Mouse (Mus musculus): ENCODE measurements around the gene Ankrd40. TPM values are rescaled to one million over a fixed set of nuclear protein-coding genes. Genes with fewer than 3 reads are reported as not detected.

Ankrd40 gene
- polyA plus RNA-seq (2015; fragmentation: Nextera tagmentation; extraction: Ambion mirVana): 9.2 and 9.4 TPM in 2 replicates

- WGBS: under 1% methylated on average over 68 of the region's 78 CpGs
Measured at GRCm38 (mm10) chr11:94327693-94328643, at the start of gene Ankrd40. Gene Ankrd40 (plus strand): TSS chr11:94328001.

GRCm38 (mm10) chr11:94281199-94282181, 46.3 kb upstream of the Ankrd40 start, which contains the start of gene Gm21885:
Gene Gm21885 (plus strand): TSS chr11:94281873.
- peak; percentile 70 for ATAC-seq
- no peak within 1 kb of the TSS for H3K4me2 ChIP-seq (ENCODE audit: low read length)
- no peak within 1 kb of the TSS for H3K27ac ChIP-seq (ENCODE audit: low read depth, low read length)
- H3K9me3 ChIP-seq (ENCODE audit: control insufficient read depth, low read length): no peaks in the 10 kb centered on the region
- no peaks in the 10 kb centered on the region for H3K27me3 ChIP-seq (replicated peaks; ENCODE audit: control insufficient read depth, insufficient read depth, low read length)
- peaks cover 7% of the 10 kb centered on the region for H3K4me1 ChIP-seq (ENCODE audit: control insufficient read depth, insufficient read depth, low read depth, low read length)
- 71% methylated on average over 11 of the region's 11 CpGs for WGBS
- H3K9ac ChIP-seq (ENCODE audit: low read depth, low read length): no peak within 1 kb of the TSS
- H3K36me3 ChIP-seq (ENCODE audit: control insufficient read depth, insufficient read depth, low read length): no peaks in the 10 kb centered on the region
- H3K4me3 ChIP-seq (ENCODE audit: low read length): no peak within 1 kb of the TSS

More at GRCm38 (mm10) chr11:94327693-94328643, at the start of gene Ankrd40:
- Histone ChIP-seq H3K4me1 (ENCODE audit: control insufficient read depth, insufficient read depth, low read depth, low read length) (peaks cover 32% of the 10 kb centered on the region), H3K4me3 (ENCODE audit: low read length) (peak within 1 kb of the TSS; percentile 86), H3K36me3 (ENCODE audit: control insufficient read depth, insufficient read depth, low read length) (no peaks in the 10 kb centered on the region), H3K4me2 (ENCODE audit: low read length) (peak within 1 kb of the TSS; percentile 83), H3K9me3 (ENCODE audit: control insufficient read depth, low read length) (no peaks in the 10 kb centered on the region), H3K27me3 (replicated peaks; ENCODE audit: control insufficient read depth, insufficient read depth, low read length) (no peaks in the 10 kb centered on the region), H3K9ac (ENCODE audit: low read depth, low read length) (peak within 1 kb of the TSS; percentile 98), H3K27ac (ENCODE audit: low read depth, low read length) (peak within 1 kb of the TSS; percentile 100)
- ATAC-seq: peak; percentile 90

GRCm38 (mm10) chr11:94282291-94282690, 45.5 kb upstream of the Ankrd40 start:
- Histone ChIP-seq H3K4me3 (ENCODE audit: low read length) (no peak overlapping the region), H3K27ac (ENCODE audit: low read depth, low read length) (no peak overlapping the region), H3K36me3 (ENCODE audit: control insufficient read depth, insufficient read depth, low read length) (0 out of 2 replicates have a peak, but pooled peaks cover 3% of the 10 kb centered on the region), H3K9ac (ENCODE audit: low read depth, low read length) (no peak overlapping the region), H3K4me1 (ENCODE audit: control insufficient read depth, insufficient read depth, low read depth, low read length) (peaks cover 1% of the 10 kb centered on the region; the same call in 1 of the 2 replicates), H3K9me3 (ENCODE audit: control insufficient read depth, low read length) (no peaks in the 10 kb centered on the region), H3K4me2 (ENCODE audit: low read length) (no peak overlapping the region), H3K27me3 (replicated peaks; ENCODE audit: control insufficient read depth, insufficient read depth, low read length) (no peaks in the 10 kb centered on the region)
- ATAC-seq: no peak
- WGBS: 65% methylated on average over 5 of the region's 5 CpGs

- ATAC-seq: no peak
- Histone ChIP-seq H3K9ac (ENCODE audit: low read depth, low read length) (no peak overlapping the region), H3K4me2 (ENCODE audit: low read length) (no peak overlapping the region), H3K36me3 (ENCODE audit: control insufficient read depth, insufficient read depth, low read length) (peaks cover 6% of the 10 kb centered on the region; the same call in 1 of the 2 replicates), H3K4me1 (ENCODE audit: control insufficient read depth, insufficient read depth, low read depth, low read length) (no peaks in the 10 kb centered on the region), H3K27ac (ENCODE audit: low read depth, low read length) (no peak overlapping the region), H3K27me3 (replicated peaks; ENCODE audit: control insufficient read depth, insufficient read depth, low read length) (no peaks in the 10 kb centered on the region), H3K4me3 (ENCODE audit: low read length) (no peak overlapping the region), H3K9me3 (ENCODE audit: control insufficient read depth, low read length) (no peaks in the 10 kb centered on the region)
- WGBS: 94% methylated on average over 6 of the region's 6 CpGs
Measured at GRCm38 (mm10) chr11:94283536-94284099, 44.2 kb upstream of the Ankrd40 start.

GRCm38 (mm10) chr11:94285886-94286574, 41.8 kb upstream of the Ankrd40 start:
- WGBS: 83% methylated on average over 11 of the region's 11 CpGs
- Histone ChIP-seq H3K27me3 (replicated peaks; ENCODE audit: control insufficient read depth, insufficient read depth, low read length) (no peaks in the 10 kb centered on the region), H3K27ac (ENCODE audit: low read depth, low read length) (no peak overlapping the region), H3K4me3 (ENCODE audit: low read length) (no peak overlapping the region), H3K9ac (ENCODE audit: low read depth, low read length) (no peak overlapping the region), H3K4me2 (ENCODE audit: low read length) (no peak overlapping the region), H3K9me3 (ENCODE audit: control insufficient read depth, low read length) (no peaks in the 10 kb centered on the region), H3K36me3 (ENCODE audit: control insufficient read depth, insufficient read depth, low read length) (peaks cover 21% of the 10 kb centered on the region), H3K4me1 (ENCODE audit: control insufficient read depth, insufficient read depth, low read depth, low read length) (no peaks in the 10 kb centered on the region)
- ATAC-seq: no peak

GRCm38 (mm10) chr11:94287105-94287504, 40.7 kb upstream of the Ankrd40 start:
- Histone ChIP-seq H3K36me3 (ENCODE audit: control insufficient read depth, insufficient read depth, low read length) (peaks cover 22% of the 10 kb centered on the region), H3K4me1 (ENCODE audit: control insufficient read depth, insufficient read depth, low read depth, low read length) (no peaks in the 10 kb centered on the region), H3K27ac (ENCODE audit: low read depth, low read length) (no peak overlapping the region), H3K4me3 (ENCODE audit: low read length) (no peak overlapping the region), H3K27me3 (replicated peaks; ENCODE audit: control insufficient read depth, insufficient read depth, low read length) (no peaks in the 10 kb centered on the region), H3K9me3 (ENCODE audit: control insufficient read depth, low read length) (no peaks in the 10 kb centered on the region), H3K4me2 (ENCODE audit: low read length) (no peak overlapping the region), H3K9ac (ENCODE audit: low read depth, low read length) (no peak overlapping the region)
- no peak for ATAC-seq
- 90% methylated on average over 5 of the region's 5 CpGs for WGBS

- Histone ChIP-seq H3K27me3 (replicated peaks; ENCODE audit: control insufficient read depth, insufficient read depth, low read length) (no peaks in the 10 kb centered on the region), H3K27ac (ENCODE audit: low read depth, low read length) (no peak overlapping the region), H3K36me3 (ENCODE audit: control insufficient read depth, insufficient read depth, low read length) (peaks cover 27% of the 10 kb centered on the region), H3K9me3 (ENCODE audit: control insufficient read depth, low read length) (no peaks in the 10 kb centered on the region), H3K4me2 (ENCODE audit: low read length) (no peak overlapping the region), H3K9ac (ENCODE audit: low read depth, low read length) (no peak overlapping the region), H3K4me1 (ENCODE audit: control insufficient read depth, insufficient read depth, low read depth, low read length) (no peaks in the 10 kb centered on the region), H3K4me3 (ENCODE audit: low read length) (no peak overlapping the region)
- WGBS: 92% methylated on average over 10 of the region's 10 CpGs
- no peak for ATAC-seq
Measured at GRCm38 (mm10) chr11:94290062-94290740, 37.6 kb upstream of the Ankrd40 start.
